Mouse (Mus musculus) testis, adult 2 months (tissue): ENCODE results near the gene Hoxb5.

Experiments
- CTCF ChIP-seq: fragments of 200-500 bp; IDR thresholded peaks from 2 replicates; pipeline ENCODE4 v1.5.1; 2012; ENCODE audit warnings: low read depth, mild to moderate bottlenecking, inconsistent platforms, low read length, moderate library complexity; ENCODE audit not compliant: control insufficient read depth, insufficient read depth, insufficient replicate concordance
- POLR2A ChIP-seq: fragments of 200-500 bp; IDR thresholded peaks from 2 replicates; pipeline ENCODE4 v1.6.1; 2012; ENCODE audit warnings: low read depth, mild to moderate bottlenecking, inconsistent platforms, low read length, moderate library complexity; ENCODE audit not compliant: control insufficient read depth

- TF ChIP-seq CTCF (no peak), POLR2A (no peak)
Observed at GRCm38 (mm10) chr11:96311097-96311496, 8.0 kb downstream of the Hoxb5 start.
